Mouse (Mus musculus): ENCODE results near the gene Ddx23.

DNA sequence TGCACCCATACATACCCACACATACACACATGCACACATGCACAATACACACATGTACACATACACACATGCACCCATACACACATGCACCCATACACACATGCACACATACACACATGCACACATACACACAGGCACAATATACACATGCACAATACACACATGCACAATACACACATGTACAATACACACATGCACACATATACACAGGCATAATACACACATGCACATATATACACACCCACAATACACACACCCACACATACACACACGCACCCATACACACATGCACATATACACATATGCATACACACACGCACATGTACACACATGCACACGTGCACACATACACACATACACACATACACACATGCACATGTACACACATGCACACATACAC lies 50.5 kb downstream of the Ddx23 start:
- TF ChIP-seq POLR2A (IDR thresholded peaks at IDR 0.05; ENCODE audit: control insufficient read depth, extremely low read depth, insufficient read depth, low read length, poor library complexity) (no peak), CTCF (IDR thresholded peaks at IDR 0.05; ENCODE audit: borderline replicate concordance, control insufficient read depth, extremely low read depth, insufficient read depth, low read length, poor library complexity) (no peak)

Data from thymus, adult 2 months (tissue).